Mouse (Mus musculus) adrenal gland, postnatal 25 days (tissue): ENCODE data around the gene Yju2. TPM values are rescaled to one million over a fixed set of nuclear protein-coding genes. Genes with fewer than 3 reads are reported as not detected.
A peak's percentile ranks its signal among the peaks of the same experiment; 100 is the strongest.

Experiments used
- DNase-seq: peaks from one replicate; pipeline ENCODE4 v3.0.0; 2021; ENCODE audit warnings: mixed read lengths
- total RNA-seq: library from RNA; stranded (reverse); gene quantifications from 2 replicates; pipeline ENCODE4 v1.2.3, GENCODE M21; 2021

Gene Yju2
- total RNA-seq, 1 experiment from 2014 or later, result 21.2 TPM

DNA sequence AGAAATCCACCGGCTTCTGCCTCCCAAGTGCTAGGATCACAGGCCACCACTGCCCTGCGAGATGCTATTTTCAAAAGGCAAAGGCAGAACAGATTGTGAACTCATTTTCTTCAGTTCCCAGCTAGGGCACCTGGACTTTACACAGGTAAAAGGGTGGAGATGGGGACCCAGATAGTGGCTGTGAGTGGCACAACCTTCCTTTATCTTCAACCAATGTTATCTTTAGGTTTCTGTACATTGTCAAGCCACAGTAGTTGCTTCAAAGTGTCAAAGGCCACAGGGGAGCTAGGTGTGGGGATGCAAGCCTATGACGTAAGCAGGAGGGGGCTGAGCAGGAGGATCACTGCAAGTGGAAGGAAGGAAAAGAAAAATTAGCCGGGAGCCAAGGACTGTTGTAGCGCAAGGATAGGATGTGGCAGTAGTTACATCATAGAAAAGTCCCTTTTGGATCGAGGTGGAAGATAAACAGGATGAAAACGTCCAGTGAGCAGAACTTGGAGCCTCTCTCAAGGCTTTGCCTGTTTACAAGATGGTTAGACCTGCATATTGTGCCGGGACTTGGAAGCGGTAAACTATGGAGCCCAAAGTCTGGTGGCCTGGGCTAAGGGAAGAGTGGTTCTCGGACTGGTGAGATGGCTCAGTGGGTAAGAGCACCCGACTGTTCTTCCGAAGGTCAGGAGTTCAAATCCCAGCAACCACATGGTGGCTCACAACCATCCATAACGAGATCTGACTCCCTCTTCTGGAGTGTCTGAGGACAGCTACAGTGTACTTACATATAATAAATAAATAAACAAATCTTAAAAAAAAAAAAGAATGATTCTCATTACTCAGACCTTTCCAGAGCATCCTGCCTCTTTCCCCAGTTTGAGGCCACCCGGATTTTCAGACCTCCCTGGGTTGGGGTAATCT, 48.8 kb downstream of the Yju2 start:
- no peak for DNase-seq

DNA sequence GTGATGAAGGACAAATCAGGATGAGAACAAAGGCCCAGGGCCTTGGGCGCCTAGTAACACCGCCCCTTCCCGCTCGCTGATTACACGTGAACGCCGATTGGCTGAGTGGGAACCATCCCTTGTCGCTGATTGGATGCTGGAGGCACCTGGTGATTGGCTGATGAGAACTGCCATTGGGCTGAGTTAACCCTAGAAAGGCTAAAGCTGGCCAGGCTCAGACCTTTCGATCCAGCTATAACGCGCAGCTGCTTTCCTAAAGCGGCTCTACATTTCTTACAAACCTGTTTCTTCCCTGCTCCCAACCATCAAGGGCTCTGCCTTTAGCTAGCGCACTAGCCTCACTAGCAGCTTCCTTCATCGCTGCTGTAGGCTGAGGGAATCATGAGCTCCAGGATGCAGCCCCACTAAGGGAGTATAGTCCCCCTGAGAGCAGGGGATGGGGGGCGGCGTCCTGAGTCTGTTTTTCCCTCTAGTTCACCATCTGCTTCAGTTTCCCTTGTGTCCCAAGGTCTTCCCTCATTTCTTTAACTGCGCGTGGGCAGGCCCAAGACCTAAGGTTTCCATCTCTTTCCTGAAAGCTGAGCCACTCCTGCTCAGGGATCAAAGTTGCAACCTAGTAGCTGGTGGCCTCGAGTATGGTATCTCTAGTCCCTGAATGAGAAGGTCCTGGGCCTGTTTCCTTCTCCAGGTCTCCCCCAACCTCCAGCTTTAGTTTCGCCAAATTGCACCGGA, 49.6 kb downstream of the Yju2 start:
- peak; percentile 92 for DNase-seq

DNA sequence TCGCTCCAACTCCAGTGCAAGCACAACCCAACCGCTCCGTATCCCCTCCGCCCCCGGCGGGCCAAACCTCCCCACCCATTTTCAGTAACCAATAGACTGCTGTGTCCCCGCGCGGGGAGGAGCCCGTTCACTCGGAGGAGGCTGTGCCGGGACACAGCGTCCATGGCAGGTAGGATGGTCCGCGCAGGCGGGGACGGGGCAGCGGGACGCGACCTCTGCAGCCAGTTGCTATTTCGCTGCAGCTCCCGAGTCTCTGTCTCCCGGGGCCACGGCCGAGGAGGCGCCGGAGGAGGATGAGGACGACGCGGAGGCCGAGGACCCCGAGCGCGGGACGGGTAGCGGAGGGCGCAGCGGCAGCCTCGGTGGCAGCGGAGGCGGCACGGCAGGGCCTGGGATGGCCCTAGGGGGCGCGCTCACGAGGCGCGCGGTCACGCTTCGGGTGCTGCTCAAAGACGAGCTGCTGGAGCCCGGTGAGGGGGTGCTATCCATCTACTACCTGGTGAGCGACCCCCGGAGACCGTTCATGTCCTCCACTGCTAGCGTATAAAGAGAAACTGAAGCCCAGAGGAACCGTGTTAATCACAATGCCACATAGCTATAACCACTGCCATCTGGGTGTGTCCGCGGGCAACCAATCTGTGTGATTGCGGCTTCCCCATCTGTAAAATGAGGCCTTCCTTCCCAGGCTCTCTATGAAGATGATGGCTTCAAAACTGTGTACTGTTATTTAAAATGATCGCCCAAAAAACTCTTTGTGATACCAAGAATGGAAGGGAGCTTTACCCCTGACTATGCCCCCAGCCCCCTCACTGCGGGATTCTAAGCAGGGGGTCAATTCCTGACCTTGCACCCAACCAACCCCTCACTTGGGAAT, 50.4 kb downstream of the Yju2 start:
- DNase-seq, result peak; percentile 94

DNA sequence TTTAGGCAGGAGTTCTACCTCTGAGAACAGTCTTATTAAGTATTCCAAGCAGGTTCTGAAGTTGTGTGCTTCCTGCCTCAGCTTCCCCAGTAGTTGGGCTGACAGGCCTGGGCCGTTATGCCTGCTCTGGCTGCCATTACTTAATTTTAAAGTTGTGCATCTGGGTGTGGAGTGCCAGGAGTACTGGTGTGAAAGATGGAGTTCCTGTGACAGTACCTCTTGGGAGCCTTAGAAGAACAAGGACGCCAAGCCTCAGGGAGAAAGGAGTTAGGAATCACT, 51.0 kb downstream of the Yju2 start:
- DNase-seq, result no peak

DNA sequence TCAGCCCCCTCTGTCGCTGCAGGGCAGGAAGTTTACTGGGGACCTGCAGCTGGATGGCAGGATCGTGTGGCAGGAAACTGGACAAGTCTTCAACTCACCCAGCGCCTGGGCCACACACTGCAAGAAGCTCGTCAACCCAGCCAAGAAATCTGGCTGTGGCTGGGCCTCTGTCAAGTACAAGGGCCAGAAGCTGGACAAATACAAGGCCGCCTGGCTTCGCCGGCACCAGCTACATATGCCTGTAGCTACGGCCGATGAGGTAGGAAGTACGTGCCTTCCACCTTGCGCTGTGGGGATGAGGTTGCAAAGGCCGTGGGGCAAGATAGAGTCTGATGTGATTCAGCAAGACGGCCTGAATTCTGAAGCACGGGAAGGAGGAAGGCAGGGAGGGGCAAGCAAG, 51.4 kb downstream of the Yju2 start:
- no peak for DNase-seq

- DNase-seq, result peak; percentile 89
Observed at GRCm38 (mm10) chr17:56010681-56011080, 51.8 kb downstream of the Yju2 start.

DNA sequence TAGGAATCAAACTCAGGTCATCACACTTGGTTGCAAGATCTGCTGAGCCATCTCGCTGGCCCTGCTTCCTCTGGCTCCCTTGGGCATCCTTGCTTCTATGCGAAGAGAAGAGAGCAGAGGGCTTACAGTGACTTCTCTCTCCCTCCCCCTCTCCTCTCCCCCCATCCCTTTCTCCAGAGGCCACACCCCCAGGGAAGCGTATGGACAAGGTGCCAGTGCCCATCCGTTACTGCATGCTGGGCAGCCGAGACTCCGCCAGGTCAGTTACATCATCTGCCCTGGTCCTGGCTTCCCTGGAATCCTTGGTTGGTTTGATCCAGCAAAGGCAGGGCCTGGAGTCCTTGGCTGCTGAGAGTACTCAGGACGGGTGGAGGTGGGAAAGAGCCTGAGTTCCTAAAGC, 52.5 kb downstream of the Yju2 start:
- no peak for DNase-seq

DNA sequence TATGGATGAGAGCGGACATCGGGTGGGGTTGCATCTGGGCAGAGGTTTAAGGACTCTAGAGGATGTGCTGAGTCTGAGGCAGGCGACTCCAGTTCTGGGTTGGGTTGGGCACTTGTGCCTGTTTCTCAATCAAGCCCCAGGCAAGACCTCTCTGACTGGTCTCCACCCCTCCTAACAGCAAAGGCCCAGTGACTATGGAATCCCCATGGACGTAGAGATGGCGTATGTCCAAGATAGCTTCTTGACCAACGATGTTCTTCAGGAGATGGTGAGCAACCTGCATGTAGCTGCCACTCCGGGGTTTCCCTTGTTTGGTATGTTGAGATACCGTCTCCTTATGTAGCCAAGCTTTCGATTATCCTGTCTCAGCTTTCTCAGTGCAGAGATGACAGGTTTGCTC, 56.4 kb downstream of the Yju2 start:
- DNase-seq, result no peak

- DNase-seq, result no peak
Observed at GRCm38 (mm10) chr17:56016382-56016781, 57.5 kb downstream of the Yju2 start.

DNA sequence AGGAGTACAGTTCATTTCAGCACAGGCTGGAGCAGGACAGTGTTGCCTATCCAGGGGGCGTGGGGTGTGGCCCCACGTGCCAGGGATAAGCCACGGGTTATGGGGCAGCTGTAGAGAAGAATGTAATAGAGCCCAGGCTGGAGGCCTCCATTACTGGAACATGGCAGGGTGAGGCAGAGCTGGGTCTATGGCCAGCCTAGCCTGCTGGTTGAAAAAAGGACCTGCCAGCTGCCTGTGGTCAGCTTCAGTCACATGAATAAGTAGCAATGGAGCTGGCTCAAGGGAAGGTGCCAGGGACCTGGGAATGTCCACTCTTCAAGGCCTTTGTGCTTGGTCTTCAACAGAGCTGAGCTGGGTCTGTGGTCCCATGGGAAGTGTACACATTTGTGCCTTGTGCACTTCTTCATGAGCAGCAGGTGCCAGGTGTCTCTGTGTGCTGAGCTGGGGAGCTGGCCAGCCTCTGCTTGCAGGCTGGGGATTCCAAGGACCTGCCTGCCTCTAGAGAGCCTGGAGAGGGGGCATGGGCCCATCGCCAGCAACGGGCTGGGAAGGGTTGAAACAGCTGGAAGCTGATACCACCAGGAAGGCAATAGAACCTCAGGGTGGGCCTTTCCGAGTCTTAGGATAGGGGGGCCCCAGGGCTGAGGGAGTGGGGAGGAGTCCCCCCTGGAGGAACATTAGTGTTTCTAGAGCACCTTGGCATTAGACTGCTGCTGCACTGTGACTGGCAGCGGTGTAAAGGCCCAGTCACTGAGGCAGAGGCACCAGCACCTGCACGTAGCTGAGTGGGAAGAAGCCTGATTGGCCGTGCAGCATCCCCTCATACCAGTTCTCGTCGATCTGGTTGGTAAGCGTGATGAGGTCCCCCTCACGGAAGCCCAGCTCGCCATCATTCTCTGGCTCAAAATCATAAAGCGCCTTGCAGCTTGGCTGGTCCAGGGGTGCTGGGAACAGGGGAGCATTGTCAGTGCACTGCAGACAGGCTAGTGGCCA, 58.2 kb downstream of the Yju2 start:
- no peak for DNase-seq

DNA sequence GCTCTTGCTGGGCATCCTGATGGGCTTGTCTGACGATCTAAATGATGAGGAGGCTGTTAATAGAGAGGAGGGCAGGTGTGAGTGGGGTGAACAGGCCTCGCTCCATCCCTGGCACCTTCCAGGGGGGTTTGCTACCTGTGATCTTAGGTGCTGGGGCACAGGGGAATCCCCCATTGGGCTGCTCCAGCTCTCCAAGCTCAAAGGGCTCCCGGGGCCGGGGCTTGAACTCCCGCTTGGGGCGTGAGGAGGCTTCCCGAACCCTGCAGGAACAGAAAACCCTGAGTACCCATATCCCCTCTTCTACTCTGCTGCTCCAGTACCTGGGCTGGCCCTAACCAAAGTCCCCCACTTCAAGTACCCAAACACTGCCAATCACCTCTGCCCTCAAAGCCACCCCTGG, 58.9 kb downstream of the Yju2 start:
- no peak for DNase-seq

Other genes with a start within 250 kb of the Yju2 start
- 8.2 and 12.5 TPM in 2 replicates for gene Pot1b, start 246.5 kb upstream of the Yju2 start, total RNA-seq
- gene Adgre4, start 209.1 kb upstream of the Yju2 start, total RNA-seq, result 0.33 TPM in 1 of 2 replicates, not detected in the other
- gene Zfp119a, start 80.2 kb upstream of the Yju2 start, total RNA-seq, result 8.8 TPM in 2 replicates
- 5.7 and 5.9 TPM in 2 replicates for gene Zfp959, start 67.0 kb upstream of the Yju2 start, total RNA-seq
- gene Zfp119b, start 9.6 kb upstream of the Yju2 start, total RNA-seq, result 3.3 and 4.6 TPM in 2 replicates
- gene Ebi3, start 6.5 kb upstream of the Yju2 start, total RNA-seq, result 0.27 and 0.81 TPM in 2 replicates
- gene Shd, start 11.4 kb downstream of the Yju2 start, total RNA-seq, result 1.4 and 2.2 TPM in 2 replicates
- gene Fsd1, start 27.4 kb downstream of the Yju2 start, total RNA-seq, result 1.5 and 2.2 TPM in 2 replicates
- gene Stap2, start 46.5 kb downstream of the Yju2 start, total RNA-seq, result 7.7 and 8.3 TPM in 2 replicates
- gene Mpnd, start 46.6 kb downstream of the Yju2 start, total RNA-seq, result 119 and 129 TPM in 2 replicates
- 51.5 and 57.1 TPM in 2 replicates for gene Sh3gl1, start 77.5 kb downstream of the Yju2 start, total RNA-seq
- 8.2 and 9.8 TPM in 2 replicates for gene Chaf1a, start 81.3 kb downstream of the Yju2 start, total RNA-seq
- gene Ubxn6, start 115.9 kb downstream of the Yju2 start, total RNA-seq, result 81.2 and 96.8 TPM in 2 replicates
- 72.5 and 83.1 TPM in 2 replicates for gene Hdgfl2, start 120.5 kb downstream of the Yju2 start, total RNA-seq
- gene Plin4, start 150.7 kb downstream of the Yju2 start, total RNA-seq, result 71.4 and 76.3 TPM in 2 replicates
- 55.3 and 57.4 TPM in 2 replicates for gene Plin5, start 158.5 kb downstream of the Yju2 start, total RNA-seq
- gene Lrg1, start 162.9 kb downstream of the Yju2 start, total RNA-seq, result 15.1 TPM in 2 replicates
- 6.9 and 10.4 TPM in 2 replicates for gene Sema6b, start 181.2 kb downstream of the Yju2 start, total RNA-seq
- 6.2 and 7.7 TPM in 2 replicates for gene Tnfaip8l1, start 203.4 kb downstream of the Yju2 start, total RNA-seq
- gene Mydgf, start 224.8 kb downstream of the Yju2 start, total RNA-seq, result 60.4 TPM in 2 replicates